Mouse (Mus musculus) lung, postnatal 0 days (tissue): ENCODE data around the gene Ncan. TPM values are rescaled to one million over a fixed set of nuclear protein-coding genes. Genes with fewer than 3 reads are reported as not detected.

Source experiments
- ATAC-seq: fragments of 200-750 bp; cut with Nextera tagmentation; 2 replicates; pipeline ENCODE4 v1.8.0; 2017; ENCODE audit warnings: moderate library complexity
- DNase-seq: peaks from one replicate; pipeline ENCODE4 v3.0.0-alpha.2; 2016; ENCODE audit warnings: low spot score
- H3K27ac ChIP-seq: fragments of 300-500 bp; sonication (generic); 2 replicates; pipeline ENCODE4 v1.5.1; 2014; ENCODE audit warnings: antibody characterized with exemption, mild to moderate bottlenecking, low read length, mixed read lengths
- H3K27me3 ChIP-seq: fragments of 300-500 bp; sonication (generic); replicated peaks from 2 replicates; pipeline ENCODE4 v1.6.1; 2014; ENCODE audit warnings: low read length, mixed read lengths; ENCODE audit not compliant: insufficient read depth
- H3K36me3 ChIP-seq: fragments of 300-500 bp; sonication (generic); 2 replicates; pipeline ENCODE4 v1.6.1; 2014; ENCODE audit warnings: low read length, mixed read lengths; ENCODE audit not compliant: insufficient read depth
- H3K4me1 ChIP-seq: fragments of 300-500 bp; sonication (generic); 2 replicates; pipeline ENCODE4 v1.6.1; 2014; ENCODE audit warnings: antibody characterized with exemption, low read depth, low read length, mixed read lengths; ENCODE audit not compliant: insufficient read depth
- H3K4me2 ChIP-seq: fragments of 300-500 bp; sonication (generic); replicated peaks from 2 replicates; pipeline ENCODE4 v1.6.1; 2014; ENCODE audit warnings: low read depth, mild to moderate bottlenecking, low read length, moderate library complexity, mixed read lengths
- H3K4me3 ChIP-seq: fragments of 300-500 bp; sonication (generic); 2 replicates; pipeline ENCODE4 v1.5.1; 2014; ENCODE audit warnings: low read depth, low read length
- H3K9ac ChIP-seq: fragments of 300-500 bp; sonication (generic); replicated peaks from 2 replicates; pipeline ENCODE4 v1.6.1; 2014; ENCODE audit warnings: low read depth, mild to moderate bottlenecking
- H3K9me3 ChIP-seq: fragments of 300-500 bp; sonication (generic); 2 replicates; pipeline ENCODE4 v1.6.1; 2016; ENCODE audit warnings: low read length, mixed read lengths
- CTCF ChIP-seq: IDR thresholded peaks from 2 replicates; pipeline ENCODE4 v1.5.1; 2016; ENCODE audit warnings: antibody characterized with exemption, mild to moderate bottlenecking
- EP300 ChIP-seq: IDR thresholded peaks from 2 replicates; pipeline ENCODE4 v1.6.1; 2016; ENCODE audit warnings: antibody characterized with exemption, mild to moderate bottlenecking, control low read depth
- WGBS: fragments of 180-500 bp; shearing (Covaris S2); extraction: QIAGEN DNeasy Blood & Tissue Kit; methylation state at CpG from one replicate; pipeline ENCODE4 v1.1.7; 2014; 5-methylcytosine and 5-hydroxymethylcytosine counted together
- polyA plus RNA-seq: library from polyadenylated mRNA; unstranded; fragments of >200 nt; fragmentation: Nextera tagmentation; extraction: Ambion mirVana; gene quantifications from 2 replicates; pipeline ENCODE4 v1.2.1, GENCODE M21; 2015

Gene Ncan
- polyA plus RNA-seq, 1 experiment from 2014 or later = 0.06 TPM

- H3K36me3 ChIP-seq = peaks cover 4% of the 10 kb centered on the region; the same call in 1 of the 2 replicates
- H3K27me3 ChIP-seq = no peaks in the 10 kb centered on the region
- no peaks in the 10 kb centered on the region for H3K9me3 ChIP-seq
- ATAC-seq (peak; percentile 90), DNase-seq (peak; percentile 93)
- peak within 1 kb of the TSS; percentile 84 for H3K4me2 ChIP-seq
- H3K4me1 ChIP-seq = no peaks in the 10 kb centered on the region
- peak within 1 kb of the TSS; percentile 79 for H3K4me3 ChIP-seq
- under 1% methylated on average over 37 of the region's 37 CpGs for WGBS
- H3K9ac ChIP-seq = peak within 1 kb of the TSS; percentile 66
- no peak; the same call in 1 of the 2 replicates for TF ChIP-seq CTCF
- no peak for TF ChIP-seq EP300
- peak within 1 kb of the TSS; percentile 38; the same call in 1 of the 2 replicates for H3K27ac ChIP-seq
Measured at GRCm38 (mm10) chr8:70131166-70131883, 10.7 kb upstream of the Ncan start, which contains the start of gene Nr2c2ap. Gene Nr2c2ap (plus strand): TSS chr8:70131333.

GRCm38 (mm10) chr8:70130066-70130465 is 9.4 kb upstream of the Ncan start:
- DNase-seq = no peak
- no peak for ATAC-seq
- no peaks in the 10 kb centered on the region for H3K4me1 ChIP-seq
- H3K9ac ChIP-seq = no peak overlapping the region
- 88% methylated on average over 3 of the region's 3 CpGs for WGBS
- peaks cover 3% of the 10 kb centered on the region; the same call in 1 of the 2 replicates for H3K36me3 ChIP-seq
- no peaks in the 10 kb centered on the region for H3K27me3 ChIP-seq
- H3K4me3 ChIP-seq = no peak overlapping the region
- no peak for TF ChIP-seq EP300
- no peak for TF ChIP-seq CTCF
- no peaks in the 10 kb centered on the region for H3K9me3 ChIP-seq
- no peak overlapping the region for H3K4me2 ChIP-seq
- H3K27ac ChIP-seq = peak overlapping the region; percentile 35; the same call in 1 of the 2 replicates

- Histone ChIP-seq H3K9ac (no peak overlapping the region), H3K27me3 (no peaks in the 10 kb centered on the region), H3K36me3 (no peaks in the 10 kb centered on the region), H3K4me1 (no peaks in the 10 kb centered on the region), H3K4me2 (no peak overlapping the region), H3K9me3 (no peaks in the 10 kb centered on the region), H3K27ac (peak overlapping the region; percentile 35; the same call in 1 of the 2 replicates), H3K4me3 (no peak overlapping the region)
- peak; percentile 51 for ATAC-seq
- TF ChIP-seq EP300 (no peak), CTCF (no peak)
- 47% methylated on average over 9 of the region's 9 CpGs for WGBS
- DNase-seq = peak; percentile 59
Measured at GRCm38 (mm10) chr8:70129309-70129952, 8.8 kb upstream of the Ncan start.

- no peak overlapping the region for H3K4me2 ChIP-seq
- H3K4me1 ChIP-seq = no peaks in the 10 kb centered on the region
- H3K4me3 ChIP-seq = no peak overlapping the region
- no peak for ATAC-seq
- no peak overlapping the region for H3K27ac ChIP-seq
- H3K27me3 ChIP-seq = no peaks in the 10 kb centered on the region
- no peaks in the 10 kb centered on the region for H3K9me3 ChIP-seq
- DNase-seq = no peak
- TF ChIP-seq CTCF (no peak), EP300 (no peak)
- no peaks in the 10 kb centered on the region for H3K36me3 ChIP-seq
- WGBS = 54% methylated on average over 3 of the region's 3 CpGs
- no peak overlapping the region for H3K9ac ChIP-seq
Measured at GRCm38 (mm10) chr8:70128435-70128834, 7.8 kb upstream of the Ncan start.

GRCm38 (mm10) chr8:70124992-70125391 is 4.3 kb upstream of the Ncan start:
- Histone ChIP-seq H3K9ac (no peak overlapping the region), H3K4me3 (no peak overlapping the region), H3K36me3 (no peaks in the 10 kb centered on the region), H3K4me1 (no peaks in the 10 kb centered on the region), H3K9me3 (no peaks in the 10 kb centered on the region), H3K27me3 (peaks cover 6% of the 10 kb centered on the region; the same call in 1 of the 2 replicates), H3K27ac (no peak overlapping the region), H3K4me2 (no peak overlapping the region)
- no peak for TF ChIP-seq EP300
- ATAC-seq (no peak), DNase-seq (no peak)
- 59% methylated on average over 8 of the region's 8 CpGs for WGBS

GRCm38 (mm10) chr8:70122863-70123262 is 2.2 kb upstream of the Ncan start:
- Histone ChIP-seq H3K27me3 (peaks cover 8% of the 10 kb centered on the region; the same call in 1 of the 2 replicates), H3K4me3 (no peak overlapping the region), H3K9me3 (no peaks in the 10 kb centered on the region), H3K4me2 (no peak overlapping the region), H3K27ac (no peak overlapping the region), H3K9ac (no peak overlapping the region), H3K4me1 (no peaks in the 10 kb centered on the region), H3K36me3 (no peaks in the 10 kb centered on the region)
- WGBS = 49% methylated on average over 2 of the region's 2 CpGs
- no peak for DNase-seq
- ATAC-seq = no peak
- TF ChIP-seq EP300 (no peak), CTCF (peak; percentile 64)
